Mouse (Mus musculus) heart, embryonic 13.5 days (tissue): Measurements from ENCODE around the gene Col1a2. TPM values are rescaled to one million over a fixed set of nuclear protein-coding genes. Genes with fewer than 3 reads are reported as not detected.

Experiments
- ATAC-seq: fragments of 200-750 bp; cut with Nextera tagmentation; 2 replicates; pipeline ENCODE4 v1.8.0; 2017; ENCODE audit warnings: moderate TSS enrichment; ENCODE audit not compliant: insufficient number of reproducible peaks, low FRiP score, low TSS enrichment; ENCODE audit errors: extremely low read depth
- H3K27ac ChIP-seq: fragments of 300-500 bp; sonication (generic); replicated peaks from 2 replicates; pipeline ENCODE4 v1.5.1; 2015; ENCODE audit warnings: moderate library complexity, mild to moderate bottlenecking, inconsistent platforms
- H3K27me3 ChIP-seq: fragments of 300-500 bp; sonication (generic); replicated peaks from 2 replicates; pipeline ENCODE4 v1.6.1; 2015; ENCODE audit warnings: mild to moderate bottlenecking, inconsistent platforms
- H3K36me3 ChIP-seq: fragments of 300-500 bp; sonication (generic); 2 replicates; pipeline ENCODE4 v1.6.1; 2015; ENCODE audit warnings: mild to moderate bottlenecking, inconsistent platforms
- H3K4me1 ChIP-seq: fragments of 300-500 bp; sonication (generic); 2 replicates; pipeline ENCODE4 v1.6.1; 2015; ENCODE audit warnings: inconsistent platforms
- H3K4me2 ChIP-seq: fragments of 300-500 bp; sonication (generic); 2 replicates; pipeline ENCODE4 v1.6.1; 2015; ENCODE audit warnings: inconsistent platforms, mild to moderate bottlenecking, moderate library complexity
- H3K4me3 ChIP-seq: fragments of 300-500 bp; sonication (generic); 2 replicates; pipeline ENCODE4 v1.5.1; 2015; ENCODE audit warnings: moderate library complexity, mild to moderate bottlenecking, inconsistent platforms
- H3K9ac ChIP-seq: fragments of 300-500 bp; sonication (generic); 2 replicates; pipeline ENCODE4 v1.6.1; 2015; ENCODE audit warnings: inconsistent platforms, mild to moderate bottlenecking, moderate library complexity
- H3K9me3 ChIP-seq: fragments of 300-500 bp; sonication (generic); 2 replicates; pipeline ENCODE4 v1.6.1; 2016; ENCODE audit warnings: inconsistent platforms
- WGBS: fragments of 180-500 bp; shearing (Covaris S2); methylation state at CpG from one replicate; pipeline ENCODE4 v1.1.7; 2015; ENCODE audit warnings: mixed read lengths; 5-methylcytosine and 5-hydroxymethylcytosine counted together
- polyA plus RNA-seq: library from polyadenylated mRNA; unstranded; fragments of >200 nt; fragmentation: Nextera tagmentation; extraction: Ambion mirVana; gene quantifications from 2 replicates; pipeline ENCODE4 v1.2.1, GENCODE M21; 2015

The Col1a2 gene
- polyA plus RNA-seq, 1 experiment from 2014 or later, result 328 TPM

DNA sequence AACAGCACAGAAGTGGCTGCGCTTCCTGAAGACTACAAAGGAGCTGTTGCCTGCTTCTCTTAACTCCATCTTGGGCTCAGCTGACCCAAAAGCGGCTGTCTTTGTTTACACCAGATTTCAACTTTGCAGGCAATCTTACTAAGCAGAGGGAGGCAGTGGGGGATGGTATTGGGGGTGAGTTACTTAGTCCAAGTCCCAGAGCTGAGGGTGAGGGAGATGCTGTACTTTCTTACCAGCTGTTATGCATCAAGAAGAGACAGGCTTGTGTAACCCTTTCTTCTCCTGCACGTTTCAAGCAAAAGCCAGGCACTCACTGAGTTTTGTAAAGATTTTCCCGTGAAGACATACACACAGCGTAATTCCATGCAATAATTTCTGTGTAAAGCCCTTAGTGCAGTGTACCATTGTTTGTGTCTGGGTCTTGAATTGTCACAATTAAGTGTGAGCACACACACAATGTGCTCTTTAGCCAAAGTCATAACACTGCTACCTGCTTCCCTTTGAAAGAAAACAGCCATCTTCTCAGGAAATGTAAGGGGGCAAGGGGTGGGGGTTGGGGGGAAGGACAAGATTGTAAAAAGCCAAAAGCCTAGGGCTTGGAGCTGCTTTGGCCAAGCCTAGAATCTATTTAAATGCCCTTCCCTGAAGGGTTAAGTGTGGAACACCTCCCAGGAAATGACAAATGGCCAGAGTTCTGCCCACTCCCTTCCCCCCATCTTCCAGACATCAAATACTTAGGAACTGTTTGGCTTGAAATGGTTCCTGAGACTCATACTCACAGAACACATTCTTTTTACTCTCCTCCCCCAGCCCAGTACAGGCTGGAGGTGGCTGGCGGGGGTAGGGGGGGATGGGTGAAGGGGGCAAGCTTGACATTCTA is 15.0 kb upstream of the Col1a2 start:
- WGBS, result 16% methylated on average over 6 of the region's 6 CpGs

DNA sequence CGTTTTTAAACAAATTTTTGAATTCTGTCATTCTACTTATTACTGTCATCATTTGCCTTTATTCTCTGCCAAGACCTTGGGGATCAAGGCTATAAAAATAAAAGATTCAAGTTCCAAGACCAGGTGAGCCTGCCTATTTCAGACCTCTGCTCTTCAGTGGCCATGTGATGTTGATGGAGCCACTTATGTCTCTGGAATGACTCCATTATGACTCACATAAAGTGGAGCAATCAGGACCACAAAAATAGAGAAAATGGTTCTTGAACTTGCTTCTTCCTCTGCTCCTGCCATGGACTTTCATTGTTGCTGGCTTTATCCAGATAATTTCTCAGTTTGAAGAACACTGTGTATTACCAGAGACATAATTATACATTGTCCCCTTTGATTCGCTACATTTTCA is 10.9 kb upstream of the Col1a2 start:
- Histone ChIP-seq H3K27me3 (no peaks in the 10 kb centered on the region), H3K9me3 (no peaks in the 10 kb centered on the region), H3K4me3 (no peak overlapping the region), H3K36me3 (no peaks in the 10 kb centered on the region), H3K4me1 (peaks cover 21% of the 10 kb centered on the region), H3K4me2 (no peak overlapping the region), H3K9ac (no peak overlapping the region), H3K27ac (no peak overlapping the region)
- ATAC-seq, result no peak
- 59% methylated on average over 2 of the region's 2 CpGs for WGBS

More for the DNA sequence above, 15.0 kb upstream of the Col1a2 start:
- H3K27ac ChIP-seq, result peak overlapping the region; percentile 92
- peak; percentile 59; the same call in 1 of the 2 replicates for ATAC-seq
- H3K36me3 ChIP-seq, result no peaks in the 10 kb centered on the region
- peaks cover 31% of the 10 kb centered on the region for H3K4me1 ChIP-seq
- no peaks in the 10 kb centered on the region for H3K27me3 ChIP-seq
- H3K9ac ChIP-seq, result 0 out of 2 replicates have a peak overlapping the region, but pooled peaks have one; percentile 29
- H3K4me2 ChIP-seq, result peak overlapping the region; percentile 53
- 0 out of 2 replicates have a peak overlapping the region, but pooled peaks have one; percentile 3 for H3K4me3 ChIP-seq
- no peaks in the 10 kb centered on the region for H3K9me3 ChIP-seq

DNA sequence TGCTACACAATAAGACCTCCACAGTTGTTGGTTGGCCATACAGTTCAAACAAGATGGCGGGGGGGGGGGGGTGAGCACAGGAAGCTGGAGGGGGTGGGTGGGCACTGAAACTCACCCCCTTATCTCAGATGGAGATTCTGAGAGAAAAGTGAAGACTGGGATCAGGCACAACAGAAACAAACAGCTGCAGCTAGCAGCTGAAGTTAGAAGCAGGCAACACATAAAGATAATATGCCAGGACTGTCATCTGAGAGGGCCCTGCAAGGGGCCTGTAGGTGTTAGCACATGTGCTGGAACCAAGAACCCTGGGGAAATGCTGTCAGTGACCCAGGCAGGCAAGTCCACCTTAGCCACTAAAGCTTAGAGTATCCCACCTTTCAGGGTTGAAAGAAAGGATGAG is 8.2 kb upstream of the Col1a2 start:
- Histone ChIP-seq H3K4me1 (no peaks in the 10 kb centered on the region; the same call in 1 of the 2 replicates), H3K9me3 (no peaks in the 10 kb centered on the region), H3K4me3 (no peak overlapping the region), H3K4me2 (no peak overlapping the region), H3K36me3 (no peaks in the 10 kb centered on the region), H3K27me3 (no peaks in the 10 kb centered on the region), H3K9ac (no peak overlapping the region), H3K27ac (no peak overlapping the region)
- ATAC-seq, result no peak
- WGBS, result 59% methylated on average over 1 of the region's 1 CpGs

DNA sequence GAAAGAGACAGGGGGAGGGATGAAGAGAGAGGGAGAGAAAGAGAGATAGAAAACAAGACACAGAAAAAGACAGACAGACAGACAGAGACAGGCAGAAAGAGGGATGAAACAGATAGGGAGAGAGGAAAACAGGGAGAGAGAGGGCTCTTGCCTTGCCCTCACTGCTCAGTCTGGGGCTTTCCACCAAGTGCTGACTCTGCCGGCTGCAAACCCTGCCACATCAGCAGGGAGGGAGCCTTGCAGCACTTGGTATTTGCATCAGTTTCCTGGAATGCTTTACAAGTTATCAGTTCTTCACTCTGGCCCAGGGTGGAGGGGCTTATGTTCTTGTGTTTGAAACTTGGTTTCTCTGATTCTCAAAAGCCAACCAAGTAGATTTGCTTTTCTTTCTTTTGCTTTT is 1.5 kb upstream of the Col1a2 start:
- peak overlapping the region; percentile 58; the same call in 1 of the 2 replicates for H3K9ac ChIP-seq
- peak overlapping the region; percentile 74 for H3K27ac ChIP-seq
- no peak for ATAC-seq
- H3K4me2 ChIP-seq, result peak overlapping the region; percentile 46
- H3K27me3 ChIP-seq, result no peaks in the 10 kb centered on the region
- peaks cover 21% of the 10 kb centered on the region for H3K4me1 ChIP-seq
- WGBS, result 0% methylated on average over 1 of the region's 1 CpGs
- peak overlapping the region; percentile 4; the same call in 1 of the 2 replicates for H3K4me3 ChIP-seq
- H3K36me3 ChIP-seq, result no peaks in the 10 kb centered on the region
- H3K9me3 ChIP-seq, result no peaks in the 10 kb centered on the region

DNA sequence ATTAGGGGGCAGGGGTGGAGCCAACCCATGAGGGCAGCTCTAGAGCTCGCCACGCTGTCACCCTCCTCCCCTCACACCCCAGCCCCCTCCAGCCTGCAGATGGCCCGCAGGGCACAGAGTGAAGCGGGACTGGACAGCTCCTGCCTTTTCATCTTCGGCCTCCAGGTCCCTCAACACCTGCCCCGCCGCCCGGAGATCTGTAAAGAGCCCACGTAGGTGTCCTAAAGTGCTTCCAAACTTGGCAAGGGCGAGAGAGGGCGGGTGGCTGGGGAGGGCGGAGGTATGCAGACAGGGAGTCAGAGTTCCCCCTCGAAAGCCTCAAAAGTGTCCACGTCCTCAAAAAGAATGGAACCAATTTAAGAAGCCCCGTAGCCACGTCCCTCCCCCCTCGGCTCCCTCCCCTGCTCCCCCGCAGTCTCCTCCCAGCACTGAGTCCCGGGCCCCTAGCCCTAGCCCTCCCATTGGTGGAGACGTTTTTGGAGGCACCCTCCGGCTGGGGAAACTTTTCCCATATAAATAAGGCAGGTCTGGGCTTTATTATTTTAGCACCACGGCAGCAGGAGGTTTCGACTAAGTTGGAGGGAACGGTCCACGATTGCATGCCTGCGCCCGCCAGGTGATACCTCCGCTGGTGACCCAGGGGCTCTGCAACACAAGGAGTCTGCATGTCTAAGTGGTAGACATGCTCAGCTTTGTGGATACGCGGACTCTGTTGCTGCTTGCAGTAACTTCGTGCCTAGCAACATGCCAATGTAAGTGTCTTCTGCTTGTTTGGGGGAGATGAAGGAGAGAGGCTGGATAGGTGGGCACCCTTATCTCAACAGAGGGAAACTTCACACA is 764 bp downstream of the Col1a2 start:
- H3K9me3 ChIP-seq, result no peaks in the 10 kb centered on the region
- H3K27me3 ChIP-seq, result no peaks in the 10 kb centered on the region
- 1% methylated on average over 31 of the region's 31 CpGs for WGBS
- H3K4me2 ChIP-seq, result peak overlapping the region; percentile 89
- H3K27ac ChIP-seq, result peak overlapping the region; percentile 79
- peak overlapping the region; percentile 60 for H3K4me3 ChIP-seq
- peaks cover 6% of the 10 kb centered on the region; the same call in 1 of the 2 replicates for H3K36me3 ChIP-seq
- ATAC-seq, result peak; percentile 66
- peak overlapping the region; percentile 80 for H3K9ac ChIP-seq
- peaks cover 21% of the 10 kb centered on the region for H3K4me1 ChIP-seq

DNA sequence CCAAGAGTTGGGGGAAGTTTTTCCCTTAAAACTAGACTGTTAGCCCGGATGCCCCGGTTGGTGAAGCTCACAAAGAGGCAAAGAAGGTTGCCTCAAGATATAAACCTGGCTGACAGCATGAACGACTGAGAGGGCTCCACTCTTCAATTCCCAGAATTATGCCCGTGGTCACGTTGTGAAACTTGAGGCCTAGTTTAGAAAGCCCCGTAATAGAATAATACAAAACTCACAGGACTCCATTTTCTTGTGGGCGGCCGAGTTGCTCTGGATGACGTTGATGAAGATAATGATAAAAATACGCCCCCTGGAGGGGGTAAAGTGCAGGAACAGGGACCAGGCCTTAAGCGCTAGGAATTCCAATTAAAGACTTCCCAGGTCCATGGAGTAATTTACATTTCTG is 1.5 kb downstream of the Col1a2 start:
- no peak for ATAC-seq
- H3K9me3 ChIP-seq, result no peaks in the 10 kb centered on the region
- H3K4me2 ChIP-seq, result peak overlapping the region; percentile 89
- WGBS, result 5% methylated on average over 11 of the region's 11 CpGs
- peaks cover 6% of the 10 kb centered on the region; the same call in 1 of the 2 replicates for H3K36me3 ChIP-seq
- H3K9ac ChIP-seq, result peak overlapping the region; percentile 80
- peak overlapping the region; percentile 79 for H3K27ac ChIP-seq
- no peaks in the 10 kb centered on the region for H3K27me3 ChIP-seq
- peak overlapping the region; percentile 60 for H3K4me3 ChIP-seq
- H3K4me1 ChIP-seq, result peaks cover 21% of the 10 kb centered on the region

DNA sequence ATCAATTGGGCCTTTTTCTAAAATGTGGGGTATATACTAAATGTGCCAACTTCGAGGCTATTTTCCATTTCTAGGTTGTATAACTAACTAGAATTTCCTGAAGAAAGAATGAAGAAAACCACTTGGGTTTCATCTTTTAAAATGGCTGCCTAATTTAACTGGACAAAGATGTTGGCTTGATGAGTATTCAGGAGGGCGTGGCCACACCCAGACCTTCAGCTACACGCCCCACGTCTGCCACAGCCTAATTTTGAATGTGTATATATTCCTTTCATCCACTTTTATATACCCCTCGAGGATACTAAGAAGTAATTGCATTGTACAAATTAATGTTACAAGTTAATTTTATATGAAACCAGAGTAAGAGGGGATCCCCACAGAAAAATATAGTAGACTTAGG is 2.2 kb downstream of the Col1a2 start:
- peaks cover 21% of the 10 kb centered on the region for H3K4me1 ChIP-seq
- no peak for ATAC-seq
- H3K4me3 ChIP-seq, result peak overlapping the region; percentile 60
- H3K27ac ChIP-seq, result 0 out of 2 replicates have a peak overlapping the region, but pooled peaks have one; percentile 79
- H3K27me3 ChIP-seq, result no peaks in the 10 kb centered on the region
- H3K4me2 ChIP-seq, result peak overlapping the region; percentile 89
- H3K9ac ChIP-seq, result peak overlapping the region; percentile 80
- 56% methylated on average over 5 of the region's 5 CpGs for WGBS
- peaks cover 9% of the 10 kb centered on the region; the same call in 1 of the 2 replicates for H3K36me3 ChIP-seq
- no peaks in the 10 kb centered on the region for H3K9me3 ChIP-seq

DNA sequence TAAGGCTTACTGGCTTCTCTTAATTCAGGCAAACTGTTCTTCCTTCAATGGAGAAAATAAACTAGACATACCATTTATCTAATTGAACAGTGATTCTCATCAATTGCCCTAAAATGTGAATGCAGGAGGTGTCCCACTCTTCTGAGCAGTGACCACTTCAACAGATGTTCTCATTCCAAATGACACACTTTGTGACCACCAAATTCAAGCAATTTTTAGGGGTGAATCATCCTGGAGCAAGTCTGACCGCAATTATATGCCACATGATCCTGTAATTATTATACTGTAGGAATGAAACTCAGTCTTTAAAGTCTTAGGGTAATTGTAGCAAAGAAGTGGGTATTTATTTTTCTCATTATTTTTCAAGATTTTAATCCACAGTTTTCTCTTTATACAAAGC is 2.7 kb downstream of the Col1a2 start:
- H3K9me3 ChIP-seq, result no peaks in the 10 kb centered on the region
- H3K4me1 ChIP-seq, result peaks cover 21% of the 10 kb centered on the region
- WGBS, result 67% methylated on average over 1 of the region's 1 CpGs
- peak overlapping the region; percentile 54 for H3K9ac ChIP-seq
- peaks cover 10% of the 10 kb centered on the region; the same call in 1 of the 2 replicates for H3K36me3 ChIP-seq
- no peak overlapping the region for H3K27ac ChIP-seq
- H3K4me2 ChIP-seq, result peak overlapping the region; percentile 89
- no peak for ATAC-seq
- H3K27me3 ChIP-seq, result no peaks in the 10 kb centered on the region
- H3K4me3 ChIP-seq, result peak overlapping the region; percentile 60

DNA sequence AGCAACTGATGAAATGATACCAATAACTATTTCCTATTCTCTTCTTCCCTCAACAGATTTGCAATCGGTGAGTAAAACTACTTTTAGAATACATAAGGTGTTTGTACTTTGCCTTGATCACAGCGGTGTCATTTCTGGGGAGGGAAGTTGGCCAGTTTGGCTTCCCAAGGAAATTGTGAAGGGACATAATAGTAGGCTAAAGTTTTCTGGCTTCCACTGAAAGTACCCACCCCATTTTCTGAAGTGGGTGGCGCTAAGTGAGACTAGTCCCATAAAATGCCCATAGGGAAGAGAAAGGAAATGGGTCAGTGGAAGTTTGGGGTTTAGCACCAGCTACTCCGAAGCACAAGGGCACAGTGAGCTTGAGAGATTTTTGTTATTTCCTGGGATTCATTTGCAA is 3.7 kb downstream of the Col1a2 start:
- H3K9ac ChIP-seq, result peak overlapping the region; percentile 52; the same call in 1 of the 2 replicates
- peak overlapping the region; percentile 89 for H3K4me2 ChIP-seq
- no peak overlapping the region for H3K27ac ChIP-seq
- H3K4me1 ChIP-seq, result peaks cover 18% of the 10 kb centered on the region
- H3K4me3 ChIP-seq, result peak overlapping the region; percentile 60
- WGBS, result 71% methylated on average over 4 of the region's 4 CpGs
- peaks cover 18% of the 10 kb centered on the region; the same call in 1 of the 2 replicates for H3K36me3 ChIP-seq
- ATAC-seq, result no peak
- no peaks in the 10 kb centered on the region for H3K27me3 ChIP-seq
- no peaks in the 10 kb centered on the region for H3K9me3 ChIP-seq

DNA sequence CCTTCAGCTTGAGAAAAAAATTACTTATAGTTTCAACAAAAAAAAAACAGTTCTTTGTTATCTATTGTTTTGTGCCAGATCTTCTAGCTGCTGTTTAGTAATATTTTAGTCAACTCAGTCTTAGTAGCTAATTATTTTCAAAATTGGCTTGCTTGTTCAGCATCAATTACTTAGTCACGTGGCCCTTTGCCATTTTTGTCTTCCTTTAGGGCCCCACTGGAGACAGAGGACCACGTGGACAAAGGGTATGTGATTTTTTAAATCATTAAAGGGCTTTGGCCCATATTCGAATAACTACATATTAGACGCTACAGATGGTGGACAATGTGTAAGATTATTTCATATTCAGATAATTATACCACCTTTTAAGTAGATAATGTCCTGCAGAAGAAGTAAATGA is 4.8 kb downstream of the Col1a2 start:
- no peak overlapping the region for H3K4me3 ChIP-seq
- no peaks in the 10 kb centered on the region for H3K27me3 ChIP-seq
- no peak overlapping the region for H3K9ac ChIP-seq
- 69% methylated on average over 4 of the region's 4 CpGs for WGBS
- 0 out of 2 replicates have a peak overlapping the region, but pooled peaks have one; percentile 18 for H3K4me2 ChIP-seq
- H3K36me3 ChIP-seq, result peaks cover 18% of the 10 kb centered on the region; the same call in 1 of the 2 replicates
- no peak for ATAC-seq
- peaks cover 12% of the 10 kb centered on the region for H3K4me1 ChIP-seq
- no peak overlapping the region for H3K27ac ChIP-seq
- H3K9me3 ChIP-seq, result no peaks in the 10 kb centered on the region

DNA sequence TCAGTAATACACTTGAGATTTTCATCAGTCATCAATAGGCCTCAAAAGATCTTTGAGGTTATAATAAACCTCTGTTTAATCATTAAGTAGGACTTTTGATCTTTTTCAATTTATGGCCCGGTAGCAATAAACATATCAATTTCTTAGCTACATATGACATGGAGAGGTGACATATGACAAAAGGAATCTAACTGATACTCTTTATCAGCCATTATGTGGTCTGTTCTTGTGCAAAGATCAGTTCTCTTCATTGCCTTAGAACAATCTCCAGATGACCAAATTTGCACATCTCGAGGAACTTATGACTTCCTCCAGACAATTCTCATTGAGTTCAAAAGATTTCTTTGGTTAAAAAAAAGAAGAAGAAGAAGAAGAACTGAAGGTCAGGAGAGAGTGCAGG is 10.1 kb downstream of the Col1a2 start:
- Histone ChIP-seq H3K4me2 (no peak overlapping the region), H3K9me3 (no peaks in the 10 kb centered on the region), H3K36me3 (peaks cover 53% of the 10 kb centered on the region), H3K9ac (no peak overlapping the region), H3K27ac (no peak overlapping the region), H3K4me3 (no peak overlapping the region), H3K4me1 (no peaks in the 10 kb centered on the region), H3K27me3 (no peaks in the 10 kb centered on the region)
- ATAC-seq, result no peak
- 84% methylated on average over 2 of the region's 2 CpGs for WGBS
